Mouse (Mus musculus) frontal cortex, adult (tissue): Measurements from ENCODE around the gene Tssc4.

Experiments used
- ATAC-seq: cut with Nextera tagmentation; 2 replicates; pipeline ENCODE4 v1.9.2; 2017; ENCODE audit warnings: mild to moderate bottlenecking, moderate library complexity, mixed read lengths; ENCODE audit not compliant: low TSS enrichment

The Tssc4 gene

GRCm38 (mm10) chr7:143109696-143110095 is 40.6 kb downstream of the Tssc4 start:
- ATAC-seq: no peak

GRCm38 (mm10) chr7:143110803-143111202 is 41.8 kb downstream of the Tssc4 start:
- no peak for ATAC-seq

- no peak for ATAC-seq
These were observed 42.7 kb downstream of the Tssc4 start for GRCm38 (mm10) chr7:143111719-143112118.

- ATAC-seq: no peak
These were observed 43.3 kb downstream of the Tssc4 start for GRCm38 (mm10) chr7:143112395-143112794.

GRCm38 (mm10) chr7:143114773-143115172 is 45.7 kb downstream of the Tssc4 start:
- ATAC-seq: no peak

GRCm38 (mm10) chr7:143116521-143116920 is 47.5 kb downstream of the Tssc4 start:
- ATAC-seq: no peak

- ATAC-seq: no peak
These were observed 50.4 kb downstream of the Tssc4 start for GRCm38 (mm10) chr7:143119407-143119806.

- no peak for ATAC-seq
These were observed 50.8 kb downstream of the Tssc4 start for GRCm38 (mm10) chr7:143119826-143120225.
